Comparison of ENCODE assay signal across 16 mouse cellular contexts in the genomic region with DNA sequence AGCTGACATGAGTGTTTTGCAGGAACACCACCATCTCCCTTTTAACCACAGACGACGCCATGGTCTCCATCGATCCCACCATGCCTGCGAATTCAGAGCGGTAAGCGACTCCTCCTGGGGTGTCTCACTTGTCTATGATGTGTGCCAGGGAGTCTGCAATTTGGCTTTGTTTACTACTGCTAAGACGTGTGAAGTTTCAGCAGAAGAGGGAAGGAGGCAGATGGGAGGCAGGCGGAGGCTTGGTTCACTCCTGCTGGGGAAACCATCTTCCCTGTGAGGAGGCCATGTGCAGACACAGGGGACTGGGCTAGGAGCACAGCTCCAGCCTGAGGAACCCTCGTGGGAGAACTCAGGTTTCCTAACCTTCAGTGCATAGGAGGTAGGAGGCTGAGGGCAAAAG. TPM values are rescaled to one million over a fixed set of nuclear protein-coding genes. Genes with fewer than 3 reads are reported as not detected.
DNase-seq lines count a peak whose midpoint lies in the region; ATAC-seq lines count a peak whose summit lies in the region.
"Had no signal": no experiment of that assay in that cellular context is flagged by ENCODE, and none has a peak within 500 bp of the region (broad histone marks: within the 10 kb centered on the region; RNA-seq: fewer than 3 reads in every experiment).

No protein-coding gene starts in this region.

- no peak overlapping the region for H3K4me3 ChIP-seq in hindbrain, embryonic 14.5 days (replicated peaks; ENCODE audit: low read length)
- H3K4me3 ChIP-seq: limb, embryonic 15.5 days; midbrain, embryonic 10.5 days had no signal

- no peaks in the 10 kb centered on the region for H3K27me3 ChIP-seq in hindbrain, embryonic 14.5 days (ENCODE audit: control insufficient read depth, insufficient read depth, low read length)
- H3K27me3 ChIP-seq: limb, embryonic 15.5 days had no signal

- H3K36me3 ChIP-seq in hindbrain, embryonic 14.5 days (replicated peaks; ENCODE audit: control insufficient read depth, insufficient read depth), result peaks cover 36% of the 10 kb centered on the region

- H3K4me2 ChIP-seq in hindbrain, embryonic 14.5 days (replicated peaks), result no peak overlapping the region
- H3K4me2 ChIP-seq: heart, embryonic 11.5 days; limb, embryonic 15.5 days had no signal

- no peaks in the 10 kb centered on the region for H3K9me3 ChIP-seq in hindbrain, embryonic 14.5 days (ENCODE audit: control insufficient read depth, low read length)
- H3K9me3 ChIP-seq: limb, embryonic 15.5 days; midbrain, embryonic 10.5 days had no signal

- ATAC-seq in frontal cortex, adult (ENCODE audit: low TSS enrichment), result peak; percentile 86
- no peak for ATAC-seq in hindbrain, embryonic 14.5 days (ENCODE audit: low FRiP score)
- ATAC-seq: hindbrain, embryonic 16.5 days; liver, postnatal 0 days had no signal

- peak; percentile 49 for DNase-seq in layer of hippocampus, adult 11-12 months (ENCODE audit: low spot score)
- DNase-seq in layer of hippocampus, postnatal 10 days (ENCODE audit: low spot score in 2 of 2), result no peak
- peak; percentile 53 to 56 for DNase-seq in layer of hippocampus, postnatal 36 days
- DNase-seq in right cerebral cortex, postnatal 36 days (ENCODE audit: low spot score in 2 of 2), result peak; percentile 50 to 57
- no peak for DNase-seq in adrenal gland, adult 18-20 months (ENCODE audit: low spot score in 2 of 2)
- no peak for DNase-seq in hindbrain, embryonic 14.5 days (ENCODE audit: low spot score)
- DNase-seq: adrenal gland, adult 2 months; cerebellum, adult 8-10 months; liver, postnatal 0 days; lung, postnatal 36 days; thymus, adult 18-20 months had no signal

- H3K4me1 ChIP-seq in hindbrain, embryonic 14.5 days (replicated peaks; ENCODE audit: control insufficient read depth, insufficient read depth, low read length), result peaks cover 5% of the 10 kb centered on the region; the same call in 1 of the 2 replicates

- no peak overlapping the region for H3K27ac ChIP-seq in hindbrain, embryonic 14.5 days
- H3K27ac ChIP-seq: limb, embryonic 15.5 days; midbrain, embryonic 10.5 days had no signal

- WGBS in hindbrain, embryonic 14.5 days, result 86% methylated on average over 9 of the region's 9 CpGs

- no peak overlapping the region for H3K9ac ChIP-seq in hindbrain, embryonic 14.5 days
- H3K9ac ChIP-seq: limb, embryonic 15.5 days; liver, postnatal 0 days had no signal

RNA-seq across cellular contexts. Expression of a gene that starts 29.2 kb away (rescaled TPM):
- total RNA-seq in layer of hippocampus, postnatal 10 days (2021), result 10 to 100 TPM; 34.0 to 38.9 TPM
- total RNA-seq in layer of hippocampus, postnatal 36 days (2021), result 10 to 100 TPM; 20.7 to 31.6 TPM
- total RNA-seq in adrenal gland, adult 18-20 months (2021), result 1 to 10 TPM; 1.9 to 2.6 TPM
- 31.1 and 32.6 TPM in 2 replicates for polyA plus RNA-seq in hindbrain, embryonic 14.5 days (2014; fragmentation: Nextera tagmentation; extraction: Ambion mirVana)

Comparison
In these comparisons a context has a peak if more than half of its experiments do, and no peak if none do; other contexts are left out.
1. DNase-seq: peak in layer of hippocampus, adult 11-12 months (single experiment), layer of hippocampus, postnatal 36 days (2 of 2) and right cerebral cortex, postnatal 36 days (2 of 2); none in layer of hippocampus, postnatal 10 days (0 of 2), adrenal gland, adult 18-20 months (0 of 2) and hindbrain, embryonic 14.5 days (single experiment).
2. RNA of a gene that starts 29.2 kb away (total RNA-seq): 34.0 to 38.9 TPM in layer of hippocampus, postnatal 10 days and 20.7 to 31.6 TPM in layer of hippocampus, postnatal 36 days; 1.9 to 2.6 TPM in adrenal gland, adult 18-20 months; every median in the first group is over 4 times any median in the second.